Mouse (Mus musculus): ENCODE measurements at regions not wholly inside any gene's neighbourhood (a gene's known extent, or its start where the extent isn't known, plus 50 kb on each side); places are given as distances from the start of the nearest gene placed in this dataset.

GRCm38 (mm10) chr19:26938911-26939310, 53.2 kb downstream of the Gm815 start:
- H3K27me3 ChIP-seq (ENCODE audit: control insufficient read depth, insufficient read depth, low read length, poor library complexity, severe bottlenecking): no peaks in the 10 kb centered on the region
- no peaks in the 10 kb centered on the region for H3K4me1 ChIP-seq (ENCODE audit: control insufficient read depth, insufficient read depth, low read length)
- H3K9me3 ChIP-seq (replicated peaks; ENCODE audit: control insufficient read depth, insufficient read depth, low read length, poor library complexity, severe bottlenecking): no peaks in the 10 kb centered on the region
- no peaks in the 10 kb centered on the region for H3K36me3 ChIP-seq (ENCODE audit: control insufficient read depth, insufficient read depth, low read length, poor library complexity, severe bottlenecking)
- H3K27ac ChIP-seq (ENCODE audit: insufficient read depth, low read length): no peak overlapping the region
- TF ChIP-seq POLR2A (IDR thresholded peaks at IDR 0.05; ENCODE audit: insufficient read depth, low read length) (no peak), EP300 (IDR thresholded peaks at IDR 0.05; ENCODE audit: insufficient read depth, low read depth, low read length) (no peak), CTCF (IDR thresholded peaks at IDR 0.05; ENCODE audit: low read depth, low read length) (no peak)
- no peak overlapping the region for H3K4me3 ChIP-seq (ENCODE audit: low read depth, low read length)
- H3K9ac ChIP-seq (ENCODE audit: low read depth, poor library complexity, severe bottlenecking): no peak overlapping the region

- H3K27me3 ChIP-seq (ENCODE audit: control insufficient read depth, insufficient read depth, low read length, poor library complexity, severe bottlenecking): no peaks in the 10 kb centered on the region
- H3K4me1 ChIP-seq (ENCODE audit: control insufficient read depth, insufficient read depth, low read length): no peaks in the 10 kb centered on the region
- TF ChIP-seq CTCF (IDR thresholded peaks at IDR 0.05; ENCODE audit: low read depth, low read length) (no peak), EP300 (IDR thresholded peaks at IDR 0.05; ENCODE audit: insufficient read depth, low read depth, low read length) (no peak), POLR2A (IDR thresholded peaks at IDR 0.05; ENCODE audit: insufficient read depth, low read length) (no peak)
- no peaks in the 10 kb centered on the region for H3K36me3 ChIP-seq (ENCODE audit: control insufficient read depth, insufficient read depth, low read length, poor library complexity, severe bottlenecking)
- no peaks in the 10 kb centered on the region for H3K9me3 ChIP-seq (replicated peaks; ENCODE audit: control insufficient read depth, insufficient read depth, low read length, poor library complexity, severe bottlenecking)
- no peak overlapping the region for H3K4me3 ChIP-seq (ENCODE audit: low read depth, low read length)
- H3K9ac ChIP-seq (ENCODE audit: low read depth, poor library complexity, severe bottlenecking): no peak overlapping the region
- no peak overlapping the region for H3K27ac ChIP-seq (ENCODE audit: insufficient read depth, low read length)
These were observed 58.3 kb downstream of the Gm815 start for GRCm38 (mm10) chr19:26944006-26944405.

GRCm38 (mm10) chr19:26946562-26946961, 60.9 kb downstream of the Gm815 start:
- no peak overlapping the region for H3K4me3 ChIP-seq (ENCODE audit: low read depth, low read length)
- no peaks in the 10 kb centered on the region for H3K9me3 ChIP-seq (replicated peaks; ENCODE audit: control insufficient read depth, insufficient read depth, low read length, poor library complexity, severe bottlenecking)
- H3K36me3 ChIP-seq (ENCODE audit: control insufficient read depth, insufficient read depth, low read length, poor library complexity, severe bottlenecking): no peaks in the 10 kb centered on the region
- no peak overlapping the region for H3K27ac ChIP-seq (ENCODE audit: insufficient read depth, low read length)
- TF ChIP-seq EP300 (IDR thresholded peaks at IDR 0.05; ENCODE audit: insufficient read depth, low read depth, low read length) (no peak), CTCF (IDR thresholded peaks at IDR 0.05; ENCODE audit: low read depth, low read length) (no peak), POLR2A (IDR thresholded peaks at IDR 0.05; ENCODE audit: insufficient read depth, low read length) (no peak)
- H3K27me3 ChIP-seq (ENCODE audit: control insufficient read depth, insufficient read depth, low read length, poor library complexity, severe bottlenecking): no peaks in the 10 kb centered on the region
- H3K4me1 ChIP-seq (ENCODE audit: control insufficient read depth, insufficient read depth, low read length): no peaks in the 10 kb centered on the region
- no peak overlapping the region for H3K9ac ChIP-seq (ENCODE audit: low read depth, poor library complexity, severe bottlenecking)

- Histone ChIP-seq H3K4me1 (ENCODE audit: control insufficient read depth, insufficient read depth, low read length) (no peaks in the 10 kb centered on the region), H3K9ac (ENCODE audit: low read depth, poor library complexity, severe bottlenecking) (no peak overlapping the region), H3K4me3 (ENCODE audit: low read depth, low read length) (no peak overlapping the region), H3K36me3 (ENCODE audit: control insufficient read depth, insufficient read depth, low read length, poor library complexity, severe bottlenecking) (no peaks in the 10 kb centered on the region), H3K27ac (ENCODE audit: insufficient read depth, low read length) (no peak overlapping the region), H3K9me3 (replicated peaks; ENCODE audit: control insufficient read depth, insufficient read depth, low read length, poor library complexity, severe bottlenecking) (no peaks in the 10 kb centered on the region), H3K27me3 (ENCODE audit: control insufficient read depth, insufficient read depth, low read length, poor library complexity, severe bottlenecking) (no peaks in the 10 kb centered on the region)
- TF ChIP-seq EP300 (IDR thresholded peaks at IDR 0.05; ENCODE audit: insufficient read depth, low read depth, low read length): no peak
- TF ChIP-seq CTCF (IDR thresholded peaks at IDR 0.05; ENCODE audit: low read depth, low read length): no peak
- TF ChIP-seq POLR2A (IDR thresholded peaks at IDR 0.05; ENCODE audit: insufficient read depth, low read length): no peak
These were observed 62.8 kb downstream of the Gm815 start for GRCm38 (mm10) chr19:26948479-26948878.

GRCm38 (mm10) chr19:26949153-26949552, 63.5 kb downstream of the Gm815 start:
- Histone ChIP-seq H3K9ac (ENCODE audit: low read depth, poor library complexity, severe bottlenecking) (no peak overlapping the region), H3K27ac (ENCODE audit: insufficient read depth, low read length) (no peak overlapping the region), H3K9me3 (replicated peaks; ENCODE audit: control insufficient read depth, insufficient read depth, low read length, poor library complexity, severe bottlenecking) (no peaks in the 10 kb centered on the region), H3K36me3 (ENCODE audit: control insufficient read depth, insufficient read depth, low read length, poor library complexity, severe bottlenecking) (no peaks in the 10 kb centered on the region), H3K27me3 (ENCODE audit: control insufficient read depth, insufficient read depth, low read length, poor library complexity, severe bottlenecking) (no peaks in the 10 kb centered on the region), H3K4me1 (ENCODE audit: control insufficient read depth, insufficient read depth, low read length) (no peaks in the 10 kb centered on the region), H3K4me3 (ENCODE audit: low read depth, low read length) (no peak overlapping the region)
- no peak for TF ChIP-seq EP300 (IDR thresholded peaks at IDR 0.05; ENCODE audit: insufficient read depth, low read depth, low read length)
- TF ChIP-seq POLR2A (IDR thresholded peaks at IDR 0.05; ENCODE audit: insufficient read depth, low read length): no peak
- TF ChIP-seq CTCF (IDR thresholded peaks at IDR 0.05; ENCODE audit: low read depth, low read length): no peak

GRCm38 (mm10) chr19:26953348-26953747, 67.7 kb downstream of the Gm815 start:
- Histone ChIP-seq H3K4me1 (ENCODE audit: control insufficient read depth, insufficient read depth, low read length) (no peaks in the 10 kb centered on the region), H3K4me3 (ENCODE audit: low read depth, low read length) (no peak overlapping the region), H3K27me3 (ENCODE audit: control insufficient read depth, insufficient read depth, low read length, poor library complexity, severe bottlenecking) (no peaks in the 10 kb centered on the region), H3K9me3 (replicated peaks; ENCODE audit: control insufficient read depth, insufficient read depth, low read length, poor library complexity, severe bottlenecking) (no peaks in the 10 kb centered on the region), H3K9ac (ENCODE audit: low read depth, poor library complexity, severe bottlenecking) (no peak overlapping the region), H3K27ac (ENCODE audit: insufficient read depth, low read length) (no peak overlapping the region), H3K36me3 (ENCODE audit: control insufficient read depth, insufficient read depth, low read length, poor library complexity, severe bottlenecking) (no peaks in the 10 kb centered on the region)
- TF ChIP-seq CTCF (IDR thresholded peaks at IDR 0.05; ENCODE audit: low read depth, low read length) (no peak), POLR2A (IDR thresholded peaks at IDR 0.05; ENCODE audit: insufficient read depth, low read length) (no peak), EP300 (IDR thresholded peaks at IDR 0.05; ENCODE audit: insufficient read depth, low read depth, low read length) (no peak)
